Mouse (Mus musculus) testis, postnatal 14 days (tissue): ENCODE measurements around the gene Ugt1a1.

Source experiments
- DNase-seq: peaks from one replicate; pipeline ENCODE4 v3.0.0; 2021; ENCODE audit warnings: low spot score

The Ugt1a1 gene

DNA sequence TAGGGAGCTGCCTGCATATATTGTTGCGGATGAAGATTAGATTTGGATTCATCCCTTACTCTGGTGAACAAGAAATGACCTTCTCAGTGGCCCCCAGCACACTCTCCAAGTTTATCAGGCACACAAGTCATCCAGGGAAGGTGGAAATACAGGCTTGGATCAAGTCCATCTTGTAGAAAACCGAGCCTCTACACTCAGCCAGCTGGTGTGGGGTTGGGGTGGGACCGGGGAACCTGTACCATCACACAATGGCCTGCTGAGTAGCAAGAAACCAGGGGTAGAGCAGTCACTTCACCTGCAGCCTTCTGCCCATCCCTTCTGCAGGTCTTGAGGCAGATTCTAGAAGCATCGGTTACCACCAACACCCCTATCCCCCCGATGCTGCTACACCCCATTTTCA lies 22.9 kb downstream of the Ugt1a1 start:
- DNase-seq: no peak

DNA sequence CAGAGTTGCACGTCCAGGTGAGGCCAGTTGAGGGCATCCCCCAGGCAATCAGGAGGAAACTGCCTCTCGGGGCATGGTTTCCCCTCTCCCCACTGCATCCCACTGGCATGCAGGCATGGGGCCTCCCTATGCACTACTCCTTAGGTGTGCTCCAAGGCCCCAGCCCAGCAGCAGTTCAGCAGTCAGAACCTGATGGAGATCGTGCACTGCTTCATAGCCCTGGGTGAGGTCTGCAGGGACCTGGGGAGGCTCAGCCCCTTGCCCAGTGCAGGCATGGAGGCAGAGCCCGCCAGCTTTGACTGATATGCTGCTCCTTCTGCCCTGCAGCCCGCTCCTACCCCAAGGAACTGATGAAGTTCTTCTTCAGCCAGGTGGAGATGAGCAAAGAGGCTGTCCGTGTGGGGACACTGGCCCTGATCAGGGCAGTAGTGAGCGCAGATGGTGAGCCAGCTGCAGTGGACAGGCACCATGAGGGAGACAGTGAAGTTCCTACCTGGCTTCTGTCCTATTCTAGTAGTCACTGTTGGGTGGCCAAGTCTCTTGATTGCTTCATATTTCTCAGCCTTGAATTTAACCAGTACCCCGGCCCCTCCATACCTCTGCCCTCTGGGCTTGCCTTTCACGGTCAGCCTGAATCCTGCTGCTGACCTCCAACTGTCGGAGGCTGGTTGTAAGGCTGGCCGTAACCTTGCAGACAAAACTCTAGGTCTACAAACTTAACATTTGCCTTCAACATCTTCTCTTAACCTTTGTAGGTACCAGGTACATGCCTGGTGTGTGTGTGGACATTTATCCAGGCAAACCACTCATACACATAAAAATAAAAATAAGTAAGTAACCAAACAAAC lies 23.5 kb downstream of the Ugt1a1 start:
- DNase-seq: no peak

GRCm38 (mm10) chr1:88235894-88236415 lies 24.2 kb downstream of the Ugt1a1 start:
- DNase-seq: no peak

GRCm38 (mm10) chr1:88237311-88237710 lies 25.6 kb downstream of the Ugt1a1 start:
- DNase-seq: no peak

GRCm38 (mm10) chr1:88238771-88239170 lies 27.0 kb downstream of the Ugt1a1 start:
- no peak for DNase-seq

DNA sequence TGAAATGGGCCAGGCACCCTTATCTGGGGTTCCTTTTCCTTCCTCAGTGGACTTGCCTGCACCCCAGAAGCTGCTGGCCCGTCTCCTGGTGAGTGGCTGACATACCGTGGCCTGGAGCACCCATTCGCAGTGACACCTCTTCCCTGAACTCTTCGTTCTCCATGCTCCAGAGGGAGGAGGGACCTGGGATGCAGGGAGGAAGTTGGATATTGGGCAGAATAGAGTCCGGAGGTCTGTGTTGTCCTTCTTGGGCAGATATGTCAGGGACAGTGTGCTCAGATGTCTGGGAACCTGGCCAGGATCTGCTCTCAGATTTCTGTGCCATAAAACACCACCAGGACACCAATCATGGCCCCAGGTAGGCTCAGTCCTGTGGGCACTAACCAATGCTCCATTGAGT lies 28.3 kb downstream of the Ugt1a1 start:
- no peak for DNase-seq

- DNase-seq: no peak
Observed at GRCm38 (mm10) chr1:88240579-88240978, 28.8 kb downstream of the Ugt1a1 start.

- DNase-seq: no peak
Observed at GRCm38 (mm10) chr1:88243861-88244260, 32.1 kb downstream of the Ugt1a1 start.

- DNase-seq: no peak
Observed at GRCm38 (mm10) chr1:88245881-88246280, 34.1 kb downstream of the Ugt1a1 start.

DNA sequence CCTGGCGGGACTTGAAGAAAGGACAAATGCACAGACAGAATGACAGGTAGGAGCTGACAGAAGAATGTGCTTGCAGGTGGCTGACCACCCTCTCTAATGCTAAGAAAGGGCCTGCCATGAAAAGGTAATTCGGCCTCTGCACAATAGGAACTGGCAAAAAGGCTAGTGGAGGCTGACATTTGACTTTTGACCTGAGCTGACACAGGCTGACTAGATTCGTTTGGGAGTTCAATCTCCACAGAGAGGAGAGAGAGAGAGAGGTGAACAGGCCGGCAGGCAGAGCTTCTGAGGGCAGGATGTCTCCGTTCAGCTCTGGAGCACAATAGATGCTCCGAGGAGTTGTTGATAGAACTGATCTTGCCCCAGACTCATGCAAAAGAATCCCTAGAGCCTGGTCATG lies 34.6 kb downstream of the Ugt1a1 start:
- DNase-seq: no peak

- DNase-seq: no peak
Observed at GRCm38 (mm10) chr1:88247660-88248059, 35.9 kb downstream of the Ugt1a1 start.

DNA sequence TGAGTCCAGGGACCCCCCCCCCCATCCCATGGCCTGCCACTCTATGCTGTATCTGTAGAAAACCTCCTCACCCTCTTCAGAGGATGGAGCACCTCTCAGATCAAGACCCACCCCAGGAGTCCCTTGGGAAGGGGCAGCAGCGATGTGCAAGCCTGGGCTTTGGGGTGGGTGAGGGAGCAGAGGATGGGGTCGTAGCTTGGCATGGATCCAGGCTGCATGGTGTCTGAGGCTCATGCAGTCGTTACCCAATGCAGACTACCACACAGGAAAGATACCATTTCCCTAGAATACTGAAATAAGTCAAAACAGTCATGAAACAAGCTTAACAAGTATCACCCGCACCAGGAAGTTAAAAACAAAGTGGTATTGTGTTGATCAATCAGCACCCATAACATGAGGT lies 36.9 kb downstream of the Ugt1a1 start:
- no peak for DNase-seq

DNA sequence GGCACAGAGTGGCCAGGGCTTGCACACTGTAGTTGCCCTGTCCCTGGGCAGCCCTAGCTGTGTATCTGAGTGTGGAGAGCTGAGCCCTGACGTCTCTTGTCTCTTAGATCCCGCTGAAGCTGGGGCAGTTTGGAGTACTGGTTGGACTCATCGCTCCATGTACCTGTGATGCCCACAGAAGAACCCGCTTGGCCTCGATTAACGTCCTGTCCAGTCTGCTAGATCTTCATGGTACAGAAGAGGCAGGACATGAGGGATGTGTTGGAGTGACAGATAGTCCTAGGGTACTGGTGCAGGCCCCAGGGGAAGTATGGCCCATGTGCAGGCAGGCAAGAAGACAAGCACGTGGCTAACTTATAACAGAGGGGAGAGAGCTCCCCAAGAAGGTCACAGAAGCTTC lies 37.8 kb downstream of the Ugt1a1 start:
- DNase-seq: no peak

DNA sequence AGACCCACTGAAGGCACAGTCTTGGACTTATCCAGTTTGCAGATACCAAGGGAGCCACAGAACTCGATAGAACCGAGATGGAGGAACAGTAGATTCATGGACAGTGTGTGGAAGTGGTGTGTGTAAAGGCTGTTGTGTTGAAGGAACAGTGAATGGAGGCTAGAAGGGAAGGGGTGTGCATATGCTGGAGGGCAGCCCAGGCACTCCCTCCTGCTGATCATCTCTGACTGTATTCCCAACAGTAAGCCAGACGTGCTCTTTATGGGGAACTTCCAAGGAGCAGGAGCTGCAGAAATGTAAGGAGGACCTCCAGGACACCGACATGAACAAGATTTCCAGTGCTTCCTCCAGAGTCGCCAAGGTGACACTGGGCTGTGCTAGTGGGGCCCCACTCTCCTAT lies 38.3 kb downstream of the Ugt1a1 start:
- DNase-seq: no peak

DNA sequence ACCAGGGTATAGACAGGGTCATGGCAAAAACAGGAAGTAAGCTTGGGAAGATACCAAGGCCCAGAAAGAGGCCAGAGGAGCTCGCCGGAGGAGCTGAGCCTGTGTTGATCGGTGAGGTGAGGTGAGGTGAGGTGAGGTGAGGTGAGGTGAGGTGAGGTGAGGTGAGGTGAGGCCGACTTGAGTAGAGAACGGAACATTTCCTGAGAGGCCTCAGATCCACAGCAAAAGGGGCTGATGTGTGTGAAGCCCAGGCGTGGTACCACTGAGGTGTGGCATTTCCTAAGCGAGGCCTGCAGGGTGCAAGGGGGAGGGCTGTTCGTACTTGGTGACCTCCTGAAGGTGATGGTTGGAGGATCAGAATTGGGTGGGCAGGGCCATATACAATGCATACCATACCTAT lies 41.3 kb downstream of the Ugt1a1 start:
- DNase-seq: no peak

GRCm38 (mm10) chr1:88253540-88253939 lies 41.8 kb downstream of the Ugt1a1 start:
- DNase-seq: no peak

DNA sequence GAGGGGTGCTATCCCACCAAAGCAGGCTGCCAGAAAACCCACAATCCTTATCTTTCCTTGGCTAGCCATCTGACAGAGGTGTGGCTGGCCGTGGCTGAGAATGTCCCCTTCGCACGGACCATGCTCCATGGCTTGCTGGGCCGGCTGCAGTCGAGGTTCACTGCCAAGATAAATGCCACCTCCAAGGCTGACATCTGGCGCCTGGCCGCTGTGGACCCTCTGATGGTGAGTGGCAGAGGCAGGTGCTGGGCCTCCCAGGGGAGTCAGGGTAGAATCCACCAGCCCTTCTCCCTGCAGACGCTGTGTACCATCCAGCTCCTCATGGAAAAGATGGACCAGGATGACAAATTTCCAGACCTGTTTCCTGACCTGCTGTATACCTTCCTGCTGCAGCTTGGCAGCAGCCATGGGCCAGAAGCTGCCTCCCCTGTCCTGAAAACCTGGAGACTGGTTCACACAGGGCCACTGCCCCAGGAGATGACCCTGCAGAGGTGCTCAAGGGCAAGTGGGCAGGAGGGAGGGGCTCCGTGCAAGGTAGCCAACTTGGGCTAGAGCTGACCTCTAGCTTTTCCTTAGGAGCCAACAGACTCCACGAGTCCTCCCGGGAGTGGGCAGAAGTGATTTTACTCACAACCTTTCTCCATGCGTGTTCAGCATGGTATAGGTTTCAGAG lies 43.2 kb downstream of the Ugt1a1 start:
- DNase-seq: no peak

DNA sequence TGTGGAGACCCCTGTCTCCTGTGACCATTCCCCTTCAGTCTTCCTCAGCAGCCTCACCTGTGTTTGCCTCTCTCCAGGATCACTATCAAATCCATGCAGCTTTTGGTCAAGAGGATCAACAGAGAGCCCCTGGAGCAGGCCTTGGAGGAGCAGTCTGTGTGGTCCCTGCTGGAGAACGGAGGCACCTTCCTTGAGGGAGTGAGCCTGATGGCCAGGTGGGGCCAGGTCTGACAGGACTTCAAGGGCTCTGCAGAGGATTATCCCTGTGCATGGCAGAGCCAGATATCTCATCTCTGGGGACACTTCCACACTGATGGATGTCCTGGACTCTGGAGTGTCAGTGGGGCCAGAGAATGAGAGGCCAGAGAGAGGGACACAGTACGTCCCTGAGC lies 43.7 kb downstream of the Ugt1a1 start:
- no peak for DNase-seq

- DNase-seq: no peak
Observed at GRCm38 (mm10) chr1:88255989-88256754, 44.4 kb downstream of the Ugt1a1 start.

GRCm38 (mm10) chr1:88256886-88257663 lies 45.3 kb downstream of the Ugt1a1 start:
- DNase-seq: no peak

DNA sequence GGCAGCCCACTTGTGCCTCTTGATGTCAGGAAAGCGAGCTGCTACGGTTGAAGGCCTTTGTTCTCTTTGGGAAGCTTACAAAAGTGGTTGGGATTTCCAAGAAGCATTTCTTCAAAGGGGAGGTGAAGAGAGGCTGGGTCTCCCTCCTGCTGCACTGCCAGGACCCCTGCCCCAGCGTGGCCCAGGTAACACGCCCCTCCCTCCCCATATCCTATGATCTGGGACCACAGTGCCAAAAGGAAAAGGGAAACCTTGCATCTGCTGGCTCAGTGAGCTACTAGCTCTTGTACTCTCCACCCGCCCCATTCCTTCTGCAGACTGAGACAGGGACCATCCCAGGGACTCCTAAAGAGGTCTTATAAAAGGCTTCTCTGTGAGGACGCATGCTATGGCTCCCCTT lies 45.9 kb downstream of the Ugt1a1 start:
- DNase-seq: no peak

DNA sequence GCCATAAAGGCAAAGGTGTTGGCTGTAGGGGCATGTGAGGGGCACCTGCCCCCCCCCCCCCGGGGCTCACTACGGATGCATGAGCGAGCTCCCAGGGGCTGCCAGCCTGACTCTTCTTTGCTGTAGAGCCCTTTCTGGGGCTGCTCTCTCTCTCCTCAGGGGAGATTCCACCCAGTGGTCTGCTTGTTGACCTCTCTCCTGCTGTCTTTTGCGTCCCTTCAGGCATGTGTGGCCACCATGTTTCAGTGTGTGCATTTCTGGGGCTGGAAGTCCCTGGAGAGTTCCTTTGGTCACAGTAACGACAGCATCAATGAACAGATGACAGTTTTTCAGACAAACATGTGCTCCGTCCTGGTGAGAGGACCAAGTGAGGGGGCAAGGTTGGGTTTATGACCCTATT lies 46.6 kb downstream of the Ugt1a1 start:
- no peak for DNase-seq
